Mouse (Mus musculus) stomach, embryonic 16.5 days (tissue): Measurements from ENCODE around the gene Hist2h2aa1. TPM values are rescaled to one million over a fixed set of nuclear protein-coding genes. Genes with fewer than 3 reads are reported as not detected.

Experiments used
- ATAC-seq: fragments of 200-750 bp; cut with Nextera tagmentation; 2 replicates; pipeline ENCODE4 v1.8.0; 2017; ENCODE audit warnings: moderate number of reproducible peaks, moderate TSS enrichment; ENCODE audit not compliant: insufficient read depth, low FRiP score
- H3K27ac ChIP-seq: fragments of 300-500 bp; sonication (generic); 2 replicates; pipeline ENCODE4 v1.5.1; 2014; ENCODE audit warnings: low read length
- H3K27me3 ChIP-seq: fragments of 300-500 bp; sonication (generic); 2 replicates; pipeline ENCODE4 v1.6.1; 2014; ENCODE audit warnings: low read length, control low read depth, mixed read lengths; ENCODE audit not compliant: control insufficient read depth, insufficient read depth
- H3K36me3 ChIP-seq: fragments of 300-500 bp; sonication (generic); 2 replicates; pipeline ENCODE4 v1.6.1; 2014; ENCODE audit warnings: low read length; ENCODE audit not compliant: control insufficient read depth, insufficient read depth
- H3K4me1 ChIP-seq: fragments of 300-500 bp; sonication (generic); 2 replicates; pipeline ENCODE4 v1.6.1; 2014; ENCODE audit warnings: low read length, control low read depth, mixed read lengths; ENCODE audit not compliant: control insufficient read depth, insufficient read depth
- H3K4me2 ChIP-seq: fragments of 300-500 bp; sonication (generic); 2 replicates; pipeline ENCODE4 v1.6.1; 2014; ENCODE audit warnings: low read depth, low read length, mixed read lengths
- H3K4me3 ChIP-seq: fragments of 300-500 bp; sonication (generic); replicated peaks from 2 replicates; pipeline ENCODE4 v1.5.1; 2014; ENCODE audit warnings: mild to moderate bottlenecking, low read length
- H3K9ac ChIP-seq: fragments of 300-500 bp; sonication (generic); 2 replicates; pipeline ENCODE4 v1.6.1; 2014; ENCODE audit warnings: low read length
- H3K9me3 ChIP-seq: fragments of 300-500 bp; sonication (generic); replicated peaks from 2 replicates; pipeline ENCODE4 v1.6.1; 2016; ENCODE audit warnings: low read length, control low read depth; ENCODE audit not compliant: control insufficient read depth
- WGBS: fragments of 180-500 bp; shearing (Covaris S2); extraction: QIAGEN DNeasy Blood & Tissue Kit; methylation state at CpG from one replicate; pipeline ENCODE4 v1.1.7; 2014; 5-methylcytosine and 5-hydroxymethylcytosine counted together
- polyA plus RNA-seq: library from polyadenylated mRNA; unstranded; fragments of >200 nt; fragmentation: Nextera tagmentation; extraction: Ambion mirVana; gene quantifications from 2 replicates; pipeline ENCODE4 v1.2.1, GENCODE M21; 2015

Hist2h2aa1 gene
- polyA plus RNA-seq, 1 experiment from 2014 or later, result 19.4 TPM

- Histone ChIP-seq H3K4me2 (no peak overlapping the region), H3K36me3 (no peaks in the 10 kb centered on the region), H3K27ac (no peak overlapping the region), H3K27me3 (no peaks in the 10 kb centered on the region), H3K9me3 (no peaks in the 10 kb centered on the region), H3K9ac (no peak overlapping the region), H3K4me1 (peaks cover 25% of the 10 kb centered on the region), H3K4me3 (no peak overlapping the region)
- no peak for ATAC-seq
- WGBS, result 90% methylated on average over 5 of the region's 5 CpGs
Observed at GRCm38 (mm10) chr3:96260220-96260619, 14.9 kb downstream of the Hist2h2aa1 start.

GRCm38 (mm10) chr3:96261623-96262022 is 16.3 kb downstream of the Hist2h2aa1 start:
- Histone ChIP-seq H3K4me2 (peak overlapping the region; percentile 83), H3K9ac (peak overlapping the region; percentile 89), H3K4me1 (peaks cover 20% of the 10 kb centered on the region), H3K36me3 (no peaks in the 10 kb centered on the region), H3K4me3 (peak overlapping the region; percentile 68), H3K27me3 (no peaks in the 10 kb centered on the region), H3K9me3 (no peaks in the 10 kb centered on the region), H3K27ac (peak overlapping the region; percentile 99)
- no peak for ATAC-seq
- WGBS, result 47% methylated on average over 3 of the region's 3 CpGs

GRCm38 (mm10) chr3:96262216-96262875 is 17.0 kb downstream of the Hist2h2aa1 start:
- under 1% methylated on average over 19 of the region's 19 CpGs for WGBS
- Histone ChIP-seq H3K27me3 (no peaks in the 10 kb centered on the region), H3K4me3 (peak overlapping the region; percentile 68), H3K4me2 (peak overlapping the region; percentile 83), H3K27ac (peak overlapping the region; percentile 99), H3K36me3 (no peaks in the 10 kb centered on the region), H3K4me1 (peaks cover 20% of the 10 kb centered on the region), H3K9me3 (no peaks in the 10 kb centered on the region), H3K9ac (peak overlapping the region; percentile 89)
- peak; percentile 89 for ATAC-seq

GRCm38 (mm10) chr3:96262979-96263550 is 17.8 kb downstream of the Hist2h2aa1 start, which contains the start of gene Hist2h4:
TSS of gene Hist2h4 (minus strand) at chr3:96263311.
- no peaks in the 10 kb centered on the region for H3K27me3 ChIP-seq
- WGBS, result under 1% methylated on average over 40 of the region's 40 CpGs
- H3K4me2 ChIP-seq, result peak within 1 kb of the TSS; percentile 83
- peak within 1 kb of the TSS; percentile 68 for H3K4me3 ChIP-seq
- peaks cover 25% of the 10 kb centered on the region for H3K4me1 ChIP-seq
- H3K27ac ChIP-seq, result peak within 1 kb of the TSS; percentile 99
- peak; percentile 89 for ATAC-seq
- H3K36me3 ChIP-seq, result no peaks in the 10 kb centered on the region
- peak within 1 kb of the TSS; percentile 89 for H3K9ac ChIP-seq
- no peaks in the 10 kb centered on the region for H3K9me3 ChIP-seq

- Histone ChIP-seq H3K9ac (peak overlapping the region; percentile 86), H3K4me3 (peak overlapping the region; percentile 68), H3K36me3 (no peaks in the 10 kb centered on the region), H3K27ac (peak overlapping the region; percentile 99), H3K4me1 (peaks cover 25% of the 10 kb centered on the region), H3K27me3 (no peaks in the 10 kb centered on the region), H3K9me3 (no peaks in the 10 kb centered on the region), H3K4me2 (peak overlapping the region; percentile 83)
- 5% methylated on average over 27 of the region's 27 CpGs for WGBS
- no peak for ATAC-seq
Observed at GRCm38 (mm10) chr3:96263558-96264403, 18.5 kb downstream of the Hist2h2aa1 start.

- peak overlapping the region; percentile 68 for H3K4me3 ChIP-seq
- WGBS, result 64% methylated on average over 7 of the region's 7 CpGs
- peak overlapping the region; percentile 86 for H3K9ac ChIP-seq
- no peaks in the 10 kb centered on the region for H3K27me3 ChIP-seq
- peaks cover 25% of the 10 kb centered on the region for H3K4me1 ChIP-seq
- no peak for ATAC-seq
- H3K9me3 ChIP-seq, result no peaks in the 10 kb centered on the region
- H3K27ac ChIP-seq, result peak overlapping the region; percentile 99
- H3K4me2 ChIP-seq, result peak overlapping the region; percentile 83
- no peaks in the 10 kb centered on the region for H3K36me3 ChIP-seq
Observed at GRCm38 (mm10) chr3:96264404-96264949, 19.2 kb downstream of the Hist2h2aa1 start.

GRCm38 (mm10) chr3:96266132-96266710 is 20.9 kb downstream of the Hist2h2aa1 start:
- Histone ChIP-seq H3K27me3 (no peaks in the 10 kb centered on the region), H3K9me3 (no peaks in the 10 kb centered on the region), H3K4me2 (no peak overlapping the region), H3K9ac (no peak overlapping the region), H3K27ac (no peak overlapping the region), H3K4me1 (peaks cover 29% of the 10 kb centered on the region), H3K4me3 (no peak overlapping the region), H3K36me3 (no peaks in the 10 kb centered on the region)
- 88% methylated on average over 8 of the region's 8 CpGs for WGBS
- no peak for ATAC-seq

- H3K4me3 ChIP-seq, result peak overlapping the region; percentile 48
- peak overlapping the region; percentile 58 for H3K4me2 ChIP-seq
- H3K36me3 ChIP-seq, result no peaks in the 10 kb centered on the region
- no peak overlapping the region for H3K9ac ChIP-seq
- no peak for ATAC-seq
- no peaks in the 10 kb centered on the region for H3K9me3 ChIP-seq
- H3K27ac ChIP-seq, result peak overlapping the region; percentile 88
- 65% methylated on average over 4 of the region's 4 CpGs for WGBS
- H3K4me1 ChIP-seq, result peaks cover 21% of the 10 kb centered on the region
- H3K27me3 ChIP-seq, result no peaks in the 10 kb centered on the region
Observed at GRCm38 (mm10) chr3:96267541-96267940, 22.2 kb downstream of the Hist2h2aa1 start.
